Mouse (Mus musculus) lung, postnatal 0 days (tissue): ENCODE measurements around the gene Ube2j1.

Experiments used
- CTCF ChIP-seq: IDR thresholded peaks from 2 replicates; pipeline ENCODE4 v1.5.1; 2016; ENCODE audit warnings: antibody characterized with exemption, mild to moderate bottlenecking
- EP300 ChIP-seq: IDR thresholded peaks from 2 replicates; pipeline ENCODE4 v1.6.1; 2016; ENCODE audit warnings: antibody characterized with exemption, mild to moderate bottlenecking, control low read depth

DNA sequence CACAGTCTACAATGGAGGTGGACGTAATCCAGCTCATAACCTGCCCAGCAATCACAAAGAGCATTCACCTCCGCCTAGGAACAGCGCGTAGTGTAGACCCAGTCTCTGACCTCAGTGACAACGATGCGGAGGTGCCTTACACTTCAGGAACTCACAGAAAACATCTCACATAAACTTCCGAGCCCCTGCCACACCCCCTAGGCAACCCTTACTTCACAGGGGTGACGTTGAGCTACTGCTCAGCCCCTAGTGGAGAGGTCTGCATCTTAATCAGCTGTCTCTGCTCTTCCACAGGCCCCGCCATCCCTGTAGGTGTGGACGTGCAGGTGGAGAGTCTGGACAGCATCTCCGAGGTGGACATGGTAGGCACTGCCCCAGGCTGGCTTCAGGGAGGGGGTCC is 45.9 kb downstream of the Ube2j1 start:
- TF ChIP-seq CTCF (no peak), EP300 (no peak)
